Mouse (Mus musculus): Measurements from ENCODE around the gene Atp11a. TPM values are rescaled to one million over a fixed set of nuclear protein-coding genes. Genes with fewer than 3 reads are reported as not detected.

Atp11a gene
- total and polyA plus RNA-seq, 3 experiments = 20.9 to 39.7 TPM; not detected in 1

DNA sequence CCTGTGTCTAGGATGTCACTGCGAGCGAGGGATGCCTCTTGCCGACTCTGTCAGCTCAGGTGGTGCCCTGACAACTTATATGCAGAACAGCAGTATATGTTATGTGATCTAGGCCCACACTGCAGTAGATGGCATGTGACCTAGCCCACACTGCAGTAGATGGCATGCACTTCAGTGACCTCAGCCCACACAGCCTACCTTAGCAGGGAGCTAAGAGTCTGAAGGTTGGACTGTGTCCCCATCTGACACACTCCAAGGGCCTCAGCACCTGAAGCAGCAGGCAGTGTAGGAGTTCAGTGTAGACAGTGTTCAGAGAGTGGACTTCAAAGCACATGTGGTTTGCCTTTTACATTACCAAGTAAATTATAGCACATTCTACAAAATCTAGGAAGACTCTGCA, 10.4 kb downstream of the Atp11a start:
- TF ChIP-seq ELF1 (IDR thresholded peaks at IDR 0.05; ENCODE audit: low read depth, low read length) (no peak), E2F4 (IDR thresholded peaks at IDR 0.05; ENCODE audit: borderline replicate concordance, low read depth, low read length) (no peak), CHD1 (IDR thresholded peaks at IDR 0.05; ENCODE audit: low read depth, low read length) (no peak), USF1 (IDR thresholded peaks at IDR 0.05; ENCODE audit: low read depth, low read length) (no peak), MYB (IDR thresholded peaks at IDR 0.05; ENCODE audit: low read depth, low read length) (no peak), MAZ (IDR thresholded peaks at IDR 0.05; ENCODE audit: low read depth, low read length) (no peak), NELFE (IDR thresholded peaks at IDR 0.05; ENCODE audit: low read depth, low read length) (no peak), RCOR1 (IDR thresholded peaks at IDR 0.05; ENCODE audit: low read depth, low read length) (no peak), ZMIZ1 (IDR thresholded peaks at IDR 0.05; ENCODE audit: low read depth, low read length) (no peak), HCFC1 (IDR thresholded peaks at IDR 0.05; ENCODE audit: low read depth, low read length) (no peak)
- H3K36me3 ChIP-seq (ENCODE audit: control insufficient read depth in 1 of 2, insufficient read depth in 2 of 2, low read length in 2 of 2) = no peaks in the 10 kb centered on the region; a peak in 1 of 4 replicates
- H3K27ac ChIP-seq (ENCODE audit: control insufficient read depth, low read depth, low read length) = no peak overlapping the region
- no peak overlapping the region for H3K9ac ChIP-seq (ENCODE audit: control insufficient read depth, low read depth, low read length, poor library complexity, severe bottlenecking)
- no peak overlapping the region for H3K4me3 ChIP-seq (ENCODE audit: control insufficient read depth in 1 of 2, insufficient read depth in 1 of 2, low read depth in 2 of 2, low read length in 2 of 2)
- no peaks in the 10 kb centered on the region for H3K9me3 ChIP-seq (replicated peaks; ENCODE audit: insufficient read depth, low read length)
- peaks cover 1% of the 10 kb centered on the region; the same call in 1 of the 2 replicates for H3K79me2 ChIP-seq (ENCODE audit: control insufficient read depth, insufficient read depth, low read length, poor library complexity)
- DNase-seq (ENCODE audit: low read depth, low spot score) = no peak
- no peaks in the 10 kb centered on the region for H3K27me3 ChIP-seq (ENCODE audit: control insufficient read depth in 1 of 2, insufficient read depth in 2 of 2, low read length in 2 of 2)
- H3K4me1 ChIP-seq (ENCODE audit: control insufficient read depth in 1 of 2, insufficient read depth in 2 of 2, low read length in 2 of 2) = no peaks in the 10 kb centered on the region

DNA sequence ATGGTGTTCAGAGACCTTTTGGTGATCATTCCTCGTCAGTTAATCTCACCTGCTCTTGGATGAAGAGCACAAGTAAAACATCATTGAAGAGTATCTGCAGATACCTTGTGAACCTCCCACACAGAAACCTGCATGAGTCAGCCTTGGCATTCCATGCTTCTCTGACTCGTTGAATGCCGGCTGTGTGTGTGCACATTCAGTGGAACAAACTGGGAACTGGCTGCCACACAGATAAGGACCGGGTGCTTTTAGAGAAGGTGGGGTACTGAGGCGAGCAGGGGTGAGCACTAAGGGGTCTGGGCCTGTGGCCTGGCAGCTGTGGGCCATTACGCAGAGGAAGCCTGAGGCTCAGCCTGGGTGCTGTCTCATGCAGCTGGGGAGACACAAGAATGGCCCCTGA, 11.9 kb downstream of the Atp11a start:
- H3K9ac ChIP-seq (ENCODE audit: control insufficient read depth, low read depth, low read length, poor library complexity, severe bottlenecking) = no peak overlapping the region
- 0 out of 4 replicates have a peak, but pooled peaks cover 0 to 6% of the 10 kb centered on the region in 2 experiments for H3K4me1 ChIP-seq (ENCODE audit: control insufficient read depth in 1 of 2, insufficient read depth in 2 of 2, low read length in 2 of 2)
- H3K79me2 ChIP-seq (ENCODE audit: control insufficient read depth, insufficient read depth, low read length, poor library complexity) = peaks cover 1% of the 10 kb centered on the region; the same call in 1 of the 2 replicates
- DNase-seq (ENCODE audit: low read depth, low spot score) = no peak
- no peak overlapping the region for H3K4me3 ChIP-seq (ENCODE audit: control insufficient read depth in 1 of 2, insufficient read depth in 1 of 2, low read depth in 2 of 2, low read length in 2 of 2)
- no peak for TF ChIP-seq GATA1 (IDR thresholded peaks at IDR 0.05; ENCODE audit: low read depth, low read length)
- no peak for TF ChIP-seq MEF2A (IDR thresholded peaks at IDR 0.05; ENCODE audit: extremely low read depth, insufficient replicate concordance, low read depth, low read length, poor library complexity, severe bottlenecking)
- TF ChIP-seq MAFK (IDR thresholded peaks at IDR 0.05; ENCODE audit: borderline replicate concordance, low read depth, low read length) = no peak
- TF ChIP-seq CHD1 (IDR thresholded peaks at IDR 0.05; ENCODE audit: low read depth, low read length) = no peak
- no peak for TF ChIP-seq ZKSCAN1 (IDR thresholded peaks at IDR 0.05; ENCODE audit: low read depth, low read length)
- no peak for TF ChIP-seq E2F4 (IDR thresholded peaks at IDR 0.05; ENCODE audit: borderline replicate concordance, low read depth, low read length)
- no peak for TF ChIP-seq MXI1 (IDR thresholded peaks at IDR 0.05; ENCODE audit: low read depth, low read length)
- no peak for TF ChIP-seq BHLHE40 (IDR thresholded peaks at IDR 0.05; ENCODE audit: borderline replicate concordance, low read depth, low read length)
- TF ChIP-seq JUND (IDR thresholded peaks at IDR 0.05; ENCODE audit: low read depth, low read length) = no peak
- no peak for TF ChIP-seq USF2 (IDR thresholded peaks at IDR 0.05; ENCODE audit: borderline replicate concordance in 1 of 2, insufficient read depth in 1 of 2, low read depth in 1 of 2, low read length in 2 of 2)
- TF ChIP-seq MAZ (IDR thresholded peaks at IDR 0.05; ENCODE audit: low read depth, low read length) = no peak
- no peak for TF ChIP-seq TCF12 (IDR thresholded peaks at IDR 0.05; ENCODE audit: low read depth, low read length)
- TF ChIP-seq USF1 (IDR thresholded peaks at IDR 0.05; ENCODE audit: low read depth, low read length) = no peak
- no peak for TF ChIP-seq SMC3 (IDR thresholded peaks at IDR 0.05; ENCODE audit: low read depth, low read length)
- no peak overlapping the region for H3K27ac ChIP-seq (ENCODE audit: control insufficient read depth, low read depth, low read length)
- H3K36me3 ChIP-seq (ENCODE audit: control insufficient read depth in 1 of 2, insufficient read depth in 2 of 2, low read length in 2 of 2) = no peaks in the 10 kb centered on the region; a peak in 1 of 4 replicates
- no peaks in the 10 kb centered on the region for H3K27me3 ChIP-seq (ENCODE audit: control insufficient read depth in 1 of 2, insufficient read depth in 2 of 2, low read length in 2 of 2)
- H3K9me3 ChIP-seq (replicated peaks; ENCODE audit: insufficient read depth, low read length) = no peaks in the 10 kb centered on the region
